Mouse (Mus musculus) liver, embryonic 15.5 days (tissue): ENCODE results near the gene Kif16b. TPM values are rescaled to one million over a fixed set of nuclear protein-coding genes. Genes with fewer than 3 reads are reported as not detected.

Source experiments
- ATAC-seq: fragments of 200-750 bp; cut with Nextera tagmentation; 2 replicates; pipeline ENCODE4 v1.8.0; 2017; ENCODE audit warnings: moderate number of reproducible peaks, mild to moderate bottlenecking, moderate library complexity; ENCODE audit not compliant: insufficient read depth
- H3K27ac ChIP-seq: fragments of 300-500 bp; sonication (generic); replicated peaks from 2 replicates; pipeline ENCODE4 v1.5.1; 2015; ENCODE audit warnings: mild to moderate bottlenecking, inconsistent platforms
- H3K27me3 ChIP-seq: fragments of 300-500 bp; sonication (generic); 2 replicates; pipeline ENCODE4 v1.6.1; 2015; ENCODE audit warnings: mild to moderate bottlenecking, inconsistent platforms
- H3K36me3 ChIP-seq: fragments of 300-500 bp; sonication (generic); replicated peaks from 2 replicates; pipeline ENCODE4 v1.6.1; 2015; ENCODE audit warnings: moderate library complexity, mild to moderate bottlenecking, inconsistent platforms
- H3K4me1 ChIP-seq: fragments of 300-500 bp; sonication (generic); replicated peaks from 2 replicates; pipeline ENCODE4 v1.6.1; 2015; ENCODE audit warnings: inconsistent platforms
- H3K4me2 ChIP-seq: fragments of 300-500 bp; sonication (generic); 2 replicates; pipeline ENCODE4 v1.6.1; 2015; ENCODE audit warnings: moderate library complexity, mild to moderate bottlenecking, inconsistent platforms
- H3K4me3 ChIP-seq: fragments of 300-500 bp; sonication (generic); replicated peaks from 2 replicates; pipeline ENCODE4 v1.5.1; 2015; ENCODE audit warnings: mild to moderate bottlenecking, inconsistent platforms
- H3K9ac ChIP-seq: fragments of 300-500 bp; sonication (generic); 2 replicates; pipeline ENCODE4 v1.6.1; 2015; ENCODE audit warnings: moderate library complexity, mild to moderate bottlenecking, inconsistent platforms
- H3K9me3 ChIP-seq: fragments of 300-500 bp; sonication (generic); replicated peaks from 2 replicates; pipeline ENCODE4 v1.6.1; 2016; ENCODE audit warnings: inconsistent platforms
- WGBS: fragments of 180-500 bp; shearing (Covaris S2); methylation state at CpG from one replicate; pipeline ENCODE4 v1.1.7; 2015; ENCODE audit warnings: mixed read lengths; ENCODE audit not compliant: insufficient replicate concordance; 5-methylcytosine and 5-hydroxymethylcytosine counted together
- polyA plus RNA-seq: library from polyadenylated mRNA; unstranded; fragments of >200 nt; fragmentation: Nextera tagmentation; extraction: Ambion mirVana; gene quantifications from 2 replicates; pipeline ENCODE4 v1.2.1, GENCODE M21; 2015

The Kif16b gene
- polyA plus RNA-seq, 1 experiment from 2014 or later = 3.5 TPM

DNA sequence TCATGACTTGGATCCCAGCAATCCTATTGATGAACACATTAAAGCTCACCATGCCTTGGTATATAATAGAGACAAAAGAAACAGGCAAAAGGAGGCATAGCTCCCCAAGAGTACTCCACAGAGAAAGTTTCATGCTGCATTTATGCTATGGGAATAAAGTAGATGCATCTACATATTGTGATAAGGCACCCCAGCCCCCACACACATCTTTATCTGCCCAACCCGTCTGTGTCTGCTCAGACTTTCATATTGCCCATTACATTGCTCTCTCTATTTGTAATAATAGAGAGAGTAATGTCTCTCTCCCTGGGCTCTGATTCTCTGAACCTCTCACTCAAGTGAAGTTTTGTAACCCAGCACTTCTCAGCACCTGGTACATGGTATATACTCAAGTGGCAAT lies 126.0 kb downstream of the Kif16b start:
- Histone ChIP-seq H3K27ac (no peak overlapping the region), H3K4me1 (peaks cover 17% of the 10 kb centered on the region), H3K4me2 (peak overlapping the region; percentile 13), H3K27me3 (no peaks in the 10 kb centered on the region), H3K9me3 (no peaks in the 10 kb centered on the region), H3K9ac (no peak overlapping the region), H3K4me3 (no peak overlapping the region), H3K36me3 (no peaks in the 10 kb centered on the region)
- WGBS = 27% methylated on average over 1 of the region's 1 CpGs
- peak; percentile 75 for ATAC-seq

DNA sequence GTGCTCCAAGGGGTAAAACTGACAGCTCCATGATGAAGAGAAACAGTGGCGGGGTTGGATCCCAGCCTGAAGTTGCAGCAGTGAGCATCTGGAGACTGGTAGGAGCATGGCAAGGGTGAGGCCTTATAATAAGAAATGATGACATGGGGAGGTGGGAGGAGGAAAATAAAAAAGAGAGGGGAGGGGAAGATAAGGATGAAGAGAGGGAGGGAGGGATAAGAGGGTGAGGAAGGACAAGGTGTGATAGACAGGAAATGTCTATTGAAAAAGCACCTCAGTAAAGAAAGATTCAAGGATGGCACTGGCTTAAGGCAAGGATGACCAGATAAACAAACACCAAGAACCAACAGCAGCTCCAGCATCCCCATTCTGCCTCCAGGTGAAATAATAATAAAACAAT lies 126.6 kb downstream of the Kif16b start:
- WGBS = 63% methylated on average over 1 of the region's 1 CpGs
- peaks cover 17% of the 10 kb centered on the region for H3K4me1 ChIP-seq
- no peaks in the 10 kb centered on the region for H3K36me3 ChIP-seq
- H3K4me3 ChIP-seq = no peak overlapping the region
- peak; percentile 47 for ATAC-seq
- H3K4me2 ChIP-seq = no peak overlapping the region
- no peaks in the 10 kb centered on the region for H3K27me3 ChIP-seq
- H3K9ac ChIP-seq = no peak overlapping the region
- H3K9me3 ChIP-seq = no peaks in the 10 kb centered on the region
- no peak overlapping the region for H3K27ac ChIP-seq

DNA sequence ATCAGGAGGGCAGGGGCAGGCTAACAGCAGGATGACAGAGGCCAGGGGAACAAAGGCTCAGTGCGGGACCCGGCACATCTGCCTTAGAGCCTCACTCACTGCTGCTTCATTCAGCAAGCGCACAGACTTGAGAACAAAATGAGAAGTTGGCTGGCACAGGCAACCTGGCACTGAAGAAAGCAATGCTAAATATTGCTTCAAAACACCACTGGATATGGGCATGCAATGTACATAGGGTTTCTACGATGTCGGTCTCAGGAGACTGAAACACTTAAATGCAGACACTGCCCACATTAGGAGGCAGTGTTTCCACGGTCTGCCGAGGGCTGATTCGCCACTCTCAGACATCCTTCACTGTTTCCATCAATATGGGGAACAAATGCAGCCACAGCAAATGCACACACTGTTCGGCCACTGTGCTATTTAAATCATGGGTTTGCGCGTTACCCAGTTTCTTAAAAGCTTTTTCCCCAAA lies 131.6 kb downstream of the Kif16b start:
- H3K4me2 ChIP-seq = no peak overlapping the region
- no peak overlapping the region for H3K9ac ChIP-seq
- 81% methylated on average over 11 of the region's 11 CpGs for WGBS
- H3K27ac ChIP-seq = no peak overlapping the region
- H3K9me3 ChIP-seq = no peaks in the 10 kb centered on the region
- H3K36me3 ChIP-seq = no peaks in the 10 kb centered on the region
- no peak for ATAC-seq
- peaks cover 4% of the 10 kb centered on the region for H3K4me1 ChIP-seq
- H3K4me3 ChIP-seq = no peak overlapping the region
- H3K27me3 ChIP-seq = no peaks in the 10 kb centered on the region

DNA sequence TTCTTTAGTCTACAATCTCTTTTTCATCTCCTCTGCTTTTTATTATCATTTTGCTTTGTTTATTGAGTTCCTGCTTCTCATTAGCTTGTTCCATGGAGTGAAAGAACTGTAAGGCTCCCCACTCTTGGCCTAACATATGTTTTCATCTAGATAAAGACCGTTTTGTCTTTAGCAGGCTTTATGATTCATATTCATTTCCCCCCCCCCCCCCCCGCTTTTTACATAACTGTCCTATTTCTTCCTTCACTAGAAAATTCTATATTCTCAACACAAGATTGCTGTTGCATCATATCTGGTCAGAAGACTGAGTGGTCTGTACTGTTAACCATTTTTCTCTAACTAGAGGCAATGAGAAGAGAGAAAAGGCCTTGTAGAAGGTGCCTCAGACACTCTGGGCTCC lies 137.1 kb downstream of the Kif16b start:
- ATAC-seq = no peak
- H3K36me3 ChIP-seq = no peaks in the 10 kb centered on the region
- H3K4me1 ChIP-seq = no peaks in the 10 kb centered on the region
- no peak overlapping the region for H3K27ac ChIP-seq
- no peak overlapping the region for H3K4me2 ChIP-seq
- no peaks in the 10 kb centered on the region for H3K9me3 ChIP-seq
- H3K27me3 ChIP-seq = no peaks in the 10 kb centered on the region
- no peak overlapping the region for H3K4me3 ChIP-seq
- H3K9ac ChIP-seq = no peak overlapping the region
- 33% methylated on average over 2 of the region's 2 CpGs for WGBS

DNA sequence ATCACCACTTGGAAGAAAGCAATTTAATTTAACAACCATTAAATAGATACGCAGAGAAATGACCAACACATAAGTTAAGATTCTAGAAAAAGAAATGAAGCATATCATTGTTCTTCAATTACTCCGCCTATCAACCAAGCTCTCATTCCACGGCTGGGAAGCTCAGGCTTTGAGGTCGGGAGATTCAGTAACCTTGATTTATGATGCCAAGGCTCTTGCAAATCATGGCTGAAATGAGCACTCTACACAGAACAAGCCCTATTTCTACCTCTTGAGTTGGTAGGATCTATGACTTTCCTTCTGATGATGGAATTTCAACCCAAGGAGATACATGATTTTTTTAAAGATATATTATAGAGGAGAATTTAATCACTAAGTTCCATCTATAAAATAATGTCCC lies 140.5 kb downstream of the Kif16b start:
- H3K4me3 ChIP-seq = no peak overlapping the region
- H3K36me3 ChIP-seq = no peaks in the 10 kb centered on the region
- no peaks in the 10 kb centered on the region for H3K27me3 ChIP-seq
- H3K4me1 ChIP-seq = no peaks in the 10 kb centered on the region
- no peak overlapping the region for H3K27ac ChIP-seq
- no peak overlapping the region for H3K4me2 ChIP-seq
- no peaks in the 10 kb centered on the region for H3K9me3 ChIP-seq
- WGBS = 58% methylated on average over 4 of the region's 4 CpGs
- no peak overlapping the region for H3K9ac ChIP-seq
- ATAC-seq = no peak

DNA sequence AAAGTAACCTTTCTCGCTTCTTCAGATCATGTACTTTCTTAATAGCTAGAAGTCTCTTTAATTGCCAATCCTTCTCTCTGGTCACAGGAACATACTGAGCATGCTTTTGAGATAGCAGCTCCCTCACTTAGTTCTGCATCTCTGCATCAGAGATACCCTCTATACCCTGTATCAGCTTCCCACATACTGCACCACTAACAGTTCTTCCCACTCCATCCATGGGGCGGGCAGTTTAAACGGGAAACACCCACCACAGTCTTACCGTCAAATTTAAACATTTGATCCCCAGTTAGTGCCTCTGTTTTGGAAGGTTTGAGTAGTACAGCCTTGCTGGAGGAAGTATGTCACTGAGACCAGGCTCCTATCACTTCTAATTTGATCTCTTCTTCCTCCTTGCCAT lies 142.1 kb downstream of the Kif16b start:
- Histone ChIP-seq H3K27me3 (no peaks in the 10 kb centered on the region), H3K27ac (no peak overlapping the region), H3K9me3 (no peaks in the 10 kb centered on the region), H3K4me2 (no peak overlapping the region), H3K4me1 (no peaks in the 10 kb centered on the region), H3K4me3 (no peak overlapping the region), H3K9ac (no peak overlapping the region), H3K36me3 (no peaks in the 10 kb centered on the region)
- WGBS = 72% methylated on average over 4 of the region's 4 CpGs
- no peak for ATAC-seq

DNA sequence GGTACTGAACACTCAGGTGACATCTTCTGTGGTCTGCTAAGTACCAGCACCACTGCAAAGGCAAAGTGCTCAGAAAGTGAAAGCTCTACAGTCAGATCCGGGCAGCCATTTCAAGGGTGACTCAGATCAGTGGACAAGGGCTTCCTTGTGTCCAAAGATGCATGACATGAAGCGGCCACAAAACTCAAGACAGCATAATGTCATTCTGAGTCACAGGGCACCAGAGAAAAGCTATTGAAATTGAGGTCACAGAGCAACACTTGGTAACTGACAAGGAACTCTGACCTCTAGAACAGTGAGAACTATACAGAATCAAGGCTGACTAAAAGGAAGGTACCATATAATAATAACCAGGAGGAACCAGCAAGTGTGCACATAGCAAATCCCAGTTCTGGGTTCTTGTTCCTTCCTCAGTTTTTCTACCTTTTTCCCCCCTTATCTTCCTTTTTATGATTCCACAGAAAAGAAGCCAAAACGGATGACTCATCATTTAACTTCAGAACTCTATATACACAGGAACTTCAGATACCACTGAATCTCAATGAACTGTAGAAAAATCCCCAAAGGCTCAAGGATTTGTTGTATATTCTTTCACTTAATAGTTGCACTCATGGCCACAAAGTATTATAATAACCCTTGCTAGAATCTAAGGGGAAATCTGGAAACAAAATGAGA lies 143.1 kb downstream of the Kif16b start:
- Histone ChIP-seq H3K27me3 (no peaks in the 10 kb centered on the region), H3K4me2 (no peak overlapping the region), H3K27ac (no peak overlapping the region), H3K9me3 (no peaks in the 10 kb centered on the region), H3K4me3 (no peak overlapping the region), H3K9ac (no peak overlapping the region), H3K36me3 (no peaks in the 10 kb centered on the region), H3K4me1 (no peaks in the 10 kb centered on the region)
- ATAC-seq = no peak
- 65% methylated on average over 3 of the region's 3 CpGs for WGBS

DNA sequence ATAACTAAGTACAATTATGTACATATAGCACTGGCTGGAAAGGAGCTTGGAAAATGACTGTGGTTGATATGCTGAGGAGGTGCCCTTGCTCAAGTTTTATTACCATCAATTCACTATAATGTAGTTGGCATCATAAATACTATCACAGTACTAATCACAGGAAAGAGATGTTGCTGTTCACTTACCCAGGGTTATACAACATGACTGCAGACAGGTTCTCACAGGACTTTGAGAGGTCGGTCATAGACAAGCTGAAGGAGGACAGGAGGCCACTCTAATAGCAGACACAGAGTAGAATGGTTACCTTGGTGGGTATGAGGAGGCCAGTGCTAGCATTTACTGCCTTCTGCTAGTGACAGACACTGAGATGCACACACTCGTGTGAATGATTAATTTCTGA lies 162.0 kb downstream of the Kif16b start:
- Histone ChIP-seq H3K4me3 (no peak overlapping the region), H3K27me3 (no peaks in the 10 kb centered on the region), H3K27ac (no peak overlapping the region), H3K4me2 (no peak overlapping the region), H3K9me3 (no peaks in the 10 kb centered on the region), H3K4me1 (no peaks in the 10 kb centered on the region), H3K9ac (no peak overlapping the region), H3K36me3 (no peaks in the 10 kb centered on the region)
- 59% methylated on average over 2 of the region's 2 CpGs for WGBS
- no peak for ATAC-seq

DNA sequence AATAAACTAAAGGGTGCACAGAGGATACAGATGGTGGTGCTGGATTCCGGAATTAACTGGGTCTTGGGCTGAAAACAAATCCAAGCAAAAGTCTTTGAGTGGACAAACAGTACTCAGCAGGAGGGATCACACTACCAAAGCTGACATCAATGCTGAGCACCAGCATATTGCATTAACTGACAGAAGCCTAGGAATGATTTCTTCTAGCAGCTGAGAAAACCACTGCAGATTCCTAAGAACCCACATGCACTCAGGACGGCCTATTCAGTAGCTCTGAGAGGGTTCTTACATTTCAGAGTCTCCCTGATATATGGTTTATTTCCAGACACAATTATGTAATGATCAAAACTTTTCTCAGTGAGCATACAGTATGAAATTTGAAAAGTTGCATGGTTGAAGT lies 162.8 kb downstream of the Kif16b start:
- Histone ChIP-seq H3K4me2 (no peak overlapping the region), H3K9me3 (no peaks in the 10 kb centered on the region), H3K4me3 (no peak overlapping the region), H3K27ac (no peak overlapping the region), H3K27me3 (no peaks in the 10 kb centered on the region), H3K9ac (no peak overlapping the region), H3K36me3 (no peaks in the 10 kb centered on the region), H3K4me1 (no peaks in the 10 kb centered on the region)
- ATAC-seq = no peak
- WGBS = 51% methylated on average over 2 of the region's 2 CpGs

DNA sequence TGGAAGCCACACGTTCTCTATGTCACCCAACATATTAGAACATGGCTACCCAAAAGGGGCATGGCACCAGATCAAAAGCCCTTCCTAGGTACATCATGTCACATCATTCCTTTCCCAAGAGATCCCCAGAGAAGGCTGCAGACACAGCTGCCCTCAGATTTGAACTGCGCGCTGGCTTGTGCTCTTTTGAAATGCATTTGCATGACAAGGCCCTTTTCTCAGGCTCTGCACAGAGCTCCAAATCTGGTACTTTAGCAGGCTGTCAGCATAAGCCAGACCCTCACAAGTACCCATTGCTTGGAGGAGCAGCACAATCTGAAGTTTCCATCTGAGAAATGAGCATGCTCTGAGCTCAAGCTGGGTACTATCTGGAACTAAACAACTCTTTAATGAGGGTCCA lies 165.6 kb downstream of the Kif16b start:
- no peak for ATAC-seq
- Histone ChIP-seq H3K27me3 (no peaks in the 10 kb centered on the region), H3K9me3 (no peaks in the 10 kb centered on the region), H3K27ac (no peak overlapping the region), H3K4me3 (no peak overlapping the region), H3K36me3 (no peaks in the 10 kb centered on the region), H3K9ac (no peak overlapping the region), H3K4me2 (no peak overlapping the region), H3K4me1 (no peaks in the 10 kb centered on the region)
- 78% methylated on average over 3 of the region's 3 CpGs for WGBS

DNA sequence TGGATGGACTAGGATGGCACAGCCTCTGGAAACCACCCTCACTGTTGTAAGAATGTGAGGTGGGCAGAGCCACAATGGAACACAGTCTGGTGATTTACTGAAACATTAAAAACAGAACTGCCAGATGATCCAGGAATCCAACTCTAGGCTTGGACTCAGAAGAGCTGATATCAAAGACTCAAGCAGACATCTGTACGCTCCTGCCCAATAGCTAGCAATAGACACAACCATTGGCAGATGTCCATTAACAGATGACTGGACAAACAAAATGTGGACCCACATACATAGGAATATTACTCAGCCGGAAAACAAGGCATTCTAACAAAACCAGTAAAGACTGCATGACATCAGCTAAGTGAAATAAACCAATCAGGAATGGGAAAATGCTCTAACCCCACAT lies 167.3 kb downstream of the Kif16b start:
- 64% methylated on average over 2 of the region's 2 CpGs for WGBS
- H3K9ac ChIP-seq = no peak overlapping the region
- H3K36me3 ChIP-seq = no peaks in the 10 kb centered on the region
- H3K4me2 ChIP-seq = no peak overlapping the region
- H3K27ac ChIP-seq = no peak overlapping the region
- no peak for ATAC-seq
- H3K4me3 ChIP-seq = no peak overlapping the region
- H3K9me3 ChIP-seq = no peaks in the 10 kb centered on the region
- no peaks in the 10 kb centered on the region for H3K27me3 ChIP-seq
- no peaks in the 10 kb centered on the region for H3K4me1 ChIP-seq

DNA sequence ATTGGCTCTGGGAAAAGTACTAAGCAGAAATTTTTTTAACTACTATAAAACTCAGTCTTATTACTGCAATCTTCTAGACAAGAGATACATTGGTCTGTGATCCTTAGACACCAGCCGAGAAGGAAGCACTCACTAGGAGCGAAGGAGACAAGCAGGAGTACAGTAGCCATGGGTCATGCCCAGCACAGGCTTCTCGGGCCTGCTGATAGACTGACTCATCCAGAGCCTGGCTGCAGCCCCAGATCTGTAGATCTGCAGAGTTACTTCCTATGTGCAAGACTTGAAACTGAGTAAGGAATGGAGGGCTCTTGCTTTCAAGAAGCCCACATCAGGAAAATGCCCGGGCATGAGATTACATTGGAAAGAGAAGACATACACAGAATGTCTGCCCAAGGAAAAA lies 169.0 kb downstream of the Kif16b start:
- H3K27ac ChIP-seq = no peak overlapping the region
- no peak overlapping the region for H3K4me2 ChIP-seq
- 55% methylated on average over 4 of the region's 4 CpGs for WGBS

More for the DNA sequence above, 169.0 kb downstream of the Kif16b start:
- no peaks in the 10 kb centered on the region for H3K27me3 ChIP-seq
- no peak for ATAC-seq
- no peak overlapping the region for H3K9ac ChIP-seq
- H3K9me3 ChIP-seq = no peaks in the 10 kb centered on the region
- H3K36me3 ChIP-seq = no peaks in the 10 kb centered on the region
- no peak overlapping the region for H3K4me3 ChIP-seq
- no peaks in the 10 kb centered on the region for H3K4me1 ChIP-seq
